ENCODE assay signal across 8 mouse cellular contexts in the genomic region with DNA sequence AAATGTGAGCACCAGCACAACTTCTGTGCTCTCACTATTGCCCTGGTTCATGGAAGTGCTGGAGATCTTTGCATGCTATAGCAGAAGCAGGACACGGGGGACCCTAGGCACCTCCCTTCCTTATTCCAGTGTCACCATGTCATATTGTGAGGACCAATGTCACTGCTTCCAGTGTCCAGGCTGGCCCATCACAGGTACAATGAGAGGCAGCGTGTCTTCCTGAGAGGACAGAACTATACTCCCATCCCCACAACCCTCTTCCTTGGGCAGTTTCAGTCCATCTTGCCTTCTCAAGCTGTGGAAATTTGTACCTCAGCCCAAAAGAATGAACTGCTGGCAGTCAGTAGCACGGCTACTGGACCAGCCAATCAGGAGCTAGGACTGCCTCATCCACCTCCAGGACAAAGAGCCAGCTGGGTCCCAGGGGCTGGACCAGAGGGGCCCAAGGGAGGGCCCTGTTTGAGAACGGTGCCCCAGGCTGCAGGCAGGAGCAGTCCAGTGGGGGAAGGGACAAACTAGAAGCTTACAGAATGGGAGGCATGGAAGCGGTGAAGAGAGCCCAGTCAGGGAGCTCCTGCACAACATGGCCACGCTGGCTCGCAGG. TPM values are rescaled to one million over a fixed set of nuclear protein-coding genes. Genes with fewer than 3 reads are reported as not detected.
DNase-seq lines count a peak whose midpoint lies in the region; ATAC-seq and TF ChIP-seq lines count a peak whose summit lies in the region.

No protein-coding gene starts in this region.

- H3K36me3 ChIP-seq in embryonic facial prominence, embryonic 11.5 days (replicated peaks; ENCODE audit: control insufficient read depth, insufficient read depth, low read depth, low read length) = peaks cover 2% of the 10 kb centered on the region; the same call in 1 of the 2 replicates
- peaks cover 14% of the 10 kb centered on the region for H3K36me3 ChIP-seq in kidney, postnatal 0 days (ENCODE audit: insufficient read depth, low read length)
- no peaks in the 10 kb centered on the region for H3K36me3 ChIP-seq in midbrain, embryonic 11.5 days (ENCODE audit: control insufficient read depth, insufficient read depth, low read length)

- TF ChIP-seq CTCF in kidney, postnatal 0 days (IDR thresholded peaks at IDR 0.05; ENCODE audit: low read depth) = no peak

- peaks cover 4% of the 10 kb centered on the region for H3K4me1 ChIP-seq in embryonic facial prominence, embryonic 11.5 days (ENCODE audit: control insufficient read depth, insufficient read depth, low read length)
- no peaks in the 10 kb centered on the region; the same call in 1 of the 2 replicates for H3K4me1 ChIP-seq in kidney, postnatal 0 days (replicated peaks; ENCODE audit: insufficient read depth, low read length)
- H3K4me1 ChIP-seq in midbrain, embryonic 11.5 days (ENCODE audit: control insufficient read depth, insufficient read depth, low read length) = peaks cover 20% of the 10 kb centered on the region

- 32% methylated on average over 7 of the region's 7 CpGs for WGBS in embryonic facial prominence, embryonic 11.5 days
- 45% methylated on average over 7 of the region's 7 CpGs for WGBS in kidney, postnatal 0 days
- WGBS in midbrain, embryonic 11.5 days = 26% methylated on average over 7 of the region's 7 CpGs

- no peaks in the 10 kb centered on the region for H3K27me3 ChIP-seq in embryonic facial prominence, embryonic 11.5 days (ENCODE audit: control insufficient read depth, insufficient read depth, low read length)
- no peaks in the 10 kb centered on the region for H3K27me3 ChIP-seq in kidney, postnatal 0 days (ENCODE audit: insufficient read depth, low read length)
- H3K27me3 ChIP-seq in midbrain, embryonic 11.5 days (ENCODE audit: control insufficient read depth, insufficient read depth, low read length) = no peaks in the 10 kb centered on the region

- peak overlapping the region; percentile 26; the same call in 1 of the 2 replicates for H3K9ac ChIP-seq in embryonic facial prominence, embryonic 11.5 days (replicated peaks; ENCODE audit: low read length)
- H3K9ac ChIP-seq in kidney, postnatal 0 days (ENCODE audit: low read depth, low read length) = no peak overlapping the region
- peak overlapping the region; percentile 59 for H3K9ac ChIP-seq in midbrain, embryonic 11.5 days (ENCODE audit: low read length)

- ATAC-seq in embryonic facial prominence, embryonic 11.5 days (replicated peaks; ENCODE audit: insufficient number of reproducible peaks, low FRiP score, low TSS enrichment, low read depth) = peak; percentile 87
- 0 out of 2 replicates have a peak, but pooled peaks have one; percentile 21 for ATAC-seq in kidney, postnatal 0 days (replicated peaks; ENCODE audit: low FRiP score, low read depth)
- ATAC-seq in midbrain, embryonic 11.5 days (ENCODE audit: low FRiP score) = peak; percentile 96

- peak; percentile 23 for DNase-seq in right cerebral cortex, postnatal 4 days
- DNase-seq in right cerebral cortex, postnatal 14 days = no peak
- peak; percentile 64 for DNase-seq in embryonic facial prominence, embryonic 11.5 days (ENCODE audit: low spot score)
- peak; percentile 85 to 87 for DNase-seq in heart, adult 9 months (ENCODE audit: low spot score in 2 of 2)
- DNase-seq in kidney, postnatal 0 days (ENCODE audit: low spot score) = no peak
- peak; percentile 97 for DNase-seq in midbrain, embryonic 11.5 days (ENCODE audit: low spot score, missing footprints)
- DNase-seq in frontal cortex, postnatal 25 days (ENCODE audit: low spot score in 2 of 2) = no peak
- DNase-seq in spleen, postnatal 36 days (ENCODE audit: low spot score in 2 of 2) = no peak

- H3K27ac ChIP-seq in embryonic facial prominence, embryonic 11.5 days (replicated peaks; ENCODE audit: low read depth, low read length) = no peak overlapping the region
- H3K27ac ChIP-seq in kidney, postnatal 0 days = peak overlapping the region; percentile 71
- peak overlapping the region; percentile 81 for H3K27ac ChIP-seq in midbrain, embryonic 11.5 days (ENCODE audit: low read depth, low read length)

- H3K4me3 ChIP-seq in embryonic facial prominence, embryonic 11.5 days (ENCODE audit: low read depth, low read length) = no peak overlapping the region
- no peak overlapping the region for H3K4me3 ChIP-seq in kidney, postnatal 0 days (replicated peaks; ENCODE audit: low read depth, low read length)
- H3K4me3 ChIP-seq in midbrain, embryonic 11.5 days (ENCODE audit: low read depth, low read length) = no peak overlapping the region

- H3K4me2 ChIP-seq in embryonic facial prominence, embryonic 11.5 days (ENCODE audit: low read depth, low read length) = no peak overlapping the region; the same call in 1 of the 2 replicates
- H3K4me2 ChIP-seq in kidney, postnatal 0 days (ENCODE audit: low read length) = no peak overlapping the region
- peak overlapping the region; percentile 26; the same call in 1 of the 2 replicates for H3K4me2 ChIP-seq in midbrain, embryonic 11.5 days

- H3K9me3 ChIP-seq in embryonic facial prominence, embryonic 11.5 days (replicated peaks; ENCODE audit: control insufficient read depth, low read length) = no peaks in the 10 kb centered on the region
- H3K9me3 ChIP-seq in kidney, postnatal 0 days (replicated peaks; ENCODE audit: low read length) = no peaks in the 10 kb centered on the region
- no peaks in the 10 kb centered on the region for H3K9me3 ChIP-seq in midbrain, embryonic 11.5 days (ENCODE audit: control insufficient read depth, low read length)

RNA-seq across cellular contexts. Expression of a gene that starts 31.8 kb away (rescaled TPM):
- polyA plus RNA-seq in embryonic facial prominence, embryonic 11.5 days (2014; fragmentation: Nextera tagmentation; extraction: Ambion mirVana) = 30.0 and 31.7 TPM in 2 replicates
- 44.9 and 46.9 TPM in 2 replicates for polyA plus RNA-seq in kidney, postnatal 0 days (2015; fragmentation: Nextera tagmentation; extraction: Ambion mirVana)
- 17.6 and 20.1 TPM in 2 replicates for polyA plus RNA-seq in midbrain, embryonic 11.5 days (2014; fragmentation: Nextera tagmentation; extraction: Ambion mirVana)

RNA-seq across cellular contexts. Expression of a gene that starts 46.0 kb away (rescaled TPM):
- 131 TPM in 2 replicates for polyA plus RNA-seq in embryonic facial prominence, embryonic 11.5 days (2014; fragmentation: Nextera tagmentation; extraction: Ambion mirVana)
- polyA plus RNA-seq in kidney, postnatal 0 days (2015; fragmentation: Nextera tagmentation; extraction: Ambion mirVana) = 238 and 253 TPM in 2 replicates
- 135 and 154 TPM in 2 replicates for polyA plus RNA-seq in midbrain, embryonic 11.5 days (2014; fragmentation: Nextera tagmentation; extraction: Ambion mirVana)

RNA-seq across cellular contexts. Expression of a gene that starts 60.0 kb away (rescaled TPM):
- polyA plus RNA-seq in embryonic facial prominence, embryonic 11.5 days (2014; fragmentation: Nextera tagmentation; extraction: Ambion mirVana) = 12.9 and 17.6 TPM in 2 replicates
- polyA plus RNA-seq in kidney, postnatal 0 days (2015; fragmentation: Nextera tagmentation; extraction: Ambion mirVana) = 14.0 and 17.1 TPM in 2 replicates
- 11.0 and 12.3 TPM in 2 replicates for polyA plus RNA-seq in midbrain, embryonic 11.5 days (2014; fragmentation: Nextera tagmentation; extraction: Ambion mirVana)

Comparison
In these comparisons a context has a peak if more than half of its experiments do, and no peak if none do; other contexts are left out.
1. DNase-seq: peak in right cerebral cortex, postnatal 4 days (single experiment), embryonic facial prominence, embryonic 11.5 days (single experiment), heart, adult 9 months (2 of 2) and midbrain, embryonic 11.5 days (single experiment); none in right cerebral cortex, postnatal 14 days (single experiment), kidney, postnatal 0 days (single experiment), frontal cortex, postnatal 25 days (0 of 2) and spleen, postnatal 36 days (0 of 2).
2. ATAC-seq: peak in every context shown above with its lines; median percentile 96 in midbrain, embryonic 11.5 days; 87 in embryonic facial prominence, embryonic 11.5 days; 21 in kidney, postnatal 0 days.